Mouse (Mus musculus): Measurements from ENCODE around the gene Ak2. TPM values are rescaled to one million over a fixed set of nuclear protein-coding genes. Genes with fewer than 3 reads are reported as not detected.
A peak's percentile ranks its signal among the peaks of the same experiment; 100 is the strongest.

Gene Ak2
- polyA plus RNA-seq, 1 experiment from 2014 or later, result 138 TPM

GRCm38 (mm10) chr4:129024775-129025174 lies 33.0 kb downstream of the Ak2 start:
- peak; percentile 88 for ATAC-seq (ENCODE audit: low FRiP score, low TSS enrichment)
- no peak for TF ChIP-seq CTCF (IDR thresholded peaks at IDR 0.05; ENCODE audit: low read depth)
- TF ChIP-seq EP300 (optimal IDR thresholded peaks at IDR 0.05), result no peak
- Histone ChIP-seq H3K9me3 (ENCODE audit: control insufficient read depth, low read length) (no peaks in the 10 kb centered on the region), H3K36me3 (ENCODE audit: control insufficient read depth, insufficient read depth, low read length) (no peaks in the 10 kb centered on the region), H3K9ac (ENCODE audit: low read length) (peak overlapping the region; percentile 41), H3K4me1 (replicated peaks; ENCODE audit: control insufficient read depth, insufficient read depth) (0 out of 2 replicates have a peak, but pooled peaks cover 2% of the 10 kb centered on the region), H3K27me3 (ENCODE audit: control insufficient read depth, insufficient read depth, low read length) (no peaks in the 10 kb centered on the region), H3K4me3 (ENCODE audit: low read depth, low read length) (no peak overlapping the region), H3K4me2 (replicated peaks; ENCODE audit: low read depth) (no peak overlapping the region), H3K27ac (replicated peaks) (peak overlapping the region; percentile 5; the same call in 1 of the 2 replicates)
- 9% methylated on average over 6 of the region's 6 CpGs for WGBS
- peak; percentile 76 for DNase-seq (ENCODE audit: low spot score)

GRCm38 (mm10) chr4:129025707-129026106 lies 33.9 kb downstream of the Ak2 start:
- ATAC-seq (ENCODE audit: low FRiP score, low TSS enrichment) (no peak), DNase-seq (ENCODE audit: low spot score) (no peak)
- WGBS, result 88% methylated on average over 3 of the region's 3 CpGs
- Histone ChIP-seq H3K27ac (replicated peaks) (no peak overlapping the region), H3K4me2 (replicated peaks; ENCODE audit: low read depth) (no peak overlapping the region), H3K36me3 (ENCODE audit: control insufficient read depth, insufficient read depth, low read length) (no peaks in the 10 kb centered on the region), H3K4me1 (replicated peaks; ENCODE audit: control insufficient read depth, insufficient read depth) (no peaks in the 10 kb centered on the region), H3K27me3 (ENCODE audit: control insufficient read depth, insufficient read depth, low read length) (no peaks in the 10 kb centered on the region), H3K9me3 (ENCODE audit: control insufficient read depth, low read length) (no peaks in the 10 kb centered on the region), H3K4me3 (ENCODE audit: low read depth, low read length) (no peak overlapping the region), H3K9ac (ENCODE audit: low read length) (no peak overlapping the region)
- no peak for TF ChIP-seq CTCF (IDR thresholded peaks at IDR 0.05; ENCODE audit: low read depth)
- no peak for TF ChIP-seq EP300 (optimal IDR thresholded peaks at IDR 0.05)

DNA sequence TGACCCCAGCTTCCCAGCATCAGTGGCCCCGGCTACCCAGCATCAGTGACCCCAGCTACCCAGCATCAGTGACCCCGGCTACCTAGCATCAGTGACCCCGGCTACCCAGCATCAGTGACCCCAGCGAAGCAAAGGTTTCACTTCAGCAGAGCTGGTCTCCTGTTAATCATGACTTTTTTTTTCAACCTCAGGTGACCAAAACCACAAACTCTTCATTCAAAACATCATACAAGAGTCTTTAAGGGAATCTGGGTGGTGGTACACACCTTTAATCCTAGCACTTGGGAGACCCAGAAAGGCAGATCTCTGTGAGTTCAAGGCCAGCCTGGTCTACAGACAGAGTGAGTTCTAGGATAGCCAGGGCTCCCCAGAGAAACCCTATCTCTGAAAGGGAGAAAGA lies 39.0 kb downstream of the Ak2 start:
- no peak overlapping the region for H3K9ac ChIP-seq (ENCODE audit: low read length)
- no peak overlapping the region for H3K4me3 ChIP-seq (ENCODE audit: low read depth, low read length)

GRCm38 (mm10) chr4:129031408-129031965 lies 39.7 kb downstream of the Ak2 start:
- Histone ChIP-seq H3K4me2 (replicated peaks; ENCODE audit: low read depth) (no peak overlapping the region), H3K27me3 (ENCODE audit: control insufficient read depth, insufficient read depth, low read length) (no peaks in the 10 kb centered on the region), H3K9ac (ENCODE audit: low read length) (no peak overlapping the region), H3K4me3 (ENCODE audit: low read depth, low read length) (no peak overlapping the region), H3K36me3 (ENCODE audit: control insufficient read depth, insufficient read depth, low read length) (no peaks in the 10 kb centered on the region), H3K27ac (replicated peaks) (no peak overlapping the region), H3K4me1 (replicated peaks; ENCODE audit: control insufficient read depth, insufficient read depth) (peaks cover 4% of the 10 kb centered on the region; the same call in 1 of the 2 replicates), H3K9me3 (ENCODE audit: control insufficient read depth, low read length) (no peaks in the 10 kb centered on the region)
- WGBS, result 81% methylated on average over 8 of the region's 8 CpGs
- DNase-seq (ENCODE audit: low spot score) (no peak), ATAC-seq (ENCODE audit: low FRiP score, low TSS enrichment) (no peak)
- TF ChIP-seq EP300 (optimal IDR thresholded peaks at IDR 0.05), result no peak
- no peak for TF ChIP-seq CTCF (IDR thresholded peaks at IDR 0.05; ENCODE audit: low read depth)

More for the DNA sequence above, 39.0 kb downstream of the Ak2 start:
- Histone ChIP-seq H3K36me3 (ENCODE audit: control insufficient read depth, insufficient read depth, low read length) (no peaks in the 10 kb centered on the region), H3K27me3 (ENCODE audit: control insufficient read depth, insufficient read depth, low read length) (no peaks in the 10 kb centered on the region), H3K4me1 (replicated peaks; ENCODE audit: control insufficient read depth, insufficient read depth) (peaks cover 4% of the 10 kb centered on the region; the same call in 1 of the 2 replicates), H3K9me3 (ENCODE audit: control insufficient read depth, low read length) (no peaks in the 10 kb centered on the region), H3K27ac (replicated peaks) (no peak overlapping the region), H3K4me2 (replicated peaks; ENCODE audit: low read depth) (no peak overlapping the region)
- ATAC-seq (ENCODE audit: low FRiP score, low TSS enrichment) (no peak), DNase-seq (ENCODE audit: low spot score) (no peak)
- 89% methylated on average over 4 of the region's 4 CpGs for WGBS
- TF ChIP-seq EP300 (optimal IDR thresholded peaks at IDR 0.05) (no peak), CTCF (IDR thresholded peaks at IDR 0.05; ENCODE audit: low read depth) (no peak)

GRCm38 (mm10) chr4:129032133-129032962 lies 40.6 kb downstream of the Ak2 start:
- Histone ChIP-seq H3K4me3 (ENCODE audit: low read depth, low read length) (no peak overlapping the region), H3K27ac (replicated peaks) (peak overlapping the region; percentile 63; the same call in 1 of the 2 replicates), H3K36me3 (ENCODE audit: control insufficient read depth, insufficient read depth, low read length) (no peaks in the 10 kb centered on the region), H3K4me1 (replicated peaks; ENCODE audit: control insufficient read depth, insufficient read depth) (peaks cover 4% of the 10 kb centered on the region; the same call in 1 of the 2 replicates), H3K4me2 (replicated peaks; ENCODE audit: low read depth) (no peak overlapping the region), H3K9ac (ENCODE audit: low read length) (no peak overlapping the region), H3K27me3 (ENCODE audit: control insufficient read depth, insufficient read depth, low read length) (no peaks in the 10 kb centered on the region), H3K9me3 (ENCODE audit: control insufficient read depth, low read length) (no peaks in the 10 kb centered on the region)
- DNase-seq (ENCODE audit: low spot score) (no peak), ATAC-seq (ENCODE audit: low FRiP score, low TSS enrichment) (no peak)
- TF ChIP-seq EP300 (optimal IDR thresholded peaks at IDR 0.05) (no peak), CTCF (IDR thresholded peaks at IDR 0.05; ENCODE audit: low read depth) (no peak)
- 61% methylated on average over 11 of the region's 11 CpGs for WGBS

Data from stomach, postnatal 0 days (tissue).